Mouse (Mus musculus): ENCODE measurements at regions not wholly inside any gene's neighbourhood (a gene's known extent, or its start where the extent isn't known, plus 50 kb on each side); places are given as distances from the start of the nearest gene placed in this dataset.

GRCm38 (mm10) chr9:33187187-33187586 lies 551.2 kb downstream of the Ets1 start:
- H3K4me3 ChIP-seq = no peak overlapping the region
- no peak overlapping the region for H3K4me2 ChIP-seq
- ATAC-seq (ENCODE audit: insufficient number of reproducible peaks, low FRiP score, low TSS enrichment, low read depth) = no peak
- WGBS = 75% methylated on average over 3 of the region's 3 CpGs
- no peaks in the 10 kb centered on the region for H3K9me3 ChIP-seq
- H3K27ac ChIP-seq = no peak overlapping the region
- no peaks in the 10 kb centered on the region for H3K27me3 ChIP-seq
- H3K36me3 ChIP-seq = no peaks in the 10 kb centered on the region
- no peak overlapping the region for H3K9ac ChIP-seq
- H3K4me1 ChIP-seq = no peaks in the 10 kb centered on the region

GRCm38 (mm10) chr9:33209083-33209482 lies 573.1 kb downstream of the Ets1 start:
- no peaks in the 10 kb centered on the region for H3K36me3 ChIP-seq
- WGBS = 63% methylated on average over 2 of the region's 2 CpGs

GRCm38 (mm10) chr9:33214523-33214922 lies 578.5 kb downstream of the Ets1 start:
- WGBS = 54% methylated on average over 1 of the region's 1 CpGs
- Histone ChIP-seq H3K9ac (no peak overlapping the region), H3K27me3 (no peaks in the 10 kb centered on the region), H3K27ac (no peak overlapping the region), H3K36me3 (no peaks in the 10 kb centered on the region), H3K4me1 (no peaks in the 10 kb centered on the region), H3K4me2 (no peak overlapping the region), H3K4me3 (no peak overlapping the region), H3K9me3 (no peaks in the 10 kb centered on the region)
- ATAC-seq (ENCODE audit: insufficient number of reproducible peaks, low FRiP score, low TSS enrichment, low read depth) = no peak

More at GRCm38 (mm10) chr9:33209083-33209482, 573.1 kb downstream of the Ets1 start:
- H3K4me3 ChIP-seq = no peak overlapping the region
- H3K9ac ChIP-seq = no peak overlapping the region
- no peak for ATAC-seq (ENCODE audit: insufficient number of reproducible peaks, low FRiP score, low TSS enrichment, low read depth)
- no peaks in the 10 kb centered on the region for H3K4me1 ChIP-seq
- H3K27ac ChIP-seq = no peak overlapping the region
- no peaks in the 10 kb centered on the region for H3K27me3 ChIP-seq
- H3K9me3 ChIP-seq = no peaks in the 10 kb centered on the region
- no peak overlapping the region for H3K4me2 ChIP-seq

- H3K9me3 ChIP-seq = no peaks in the 10 kb centered on the region
- no peaks in the 10 kb centered on the region for H3K27me3 ChIP-seq
- H3K4me3 ChIP-seq = no peak overlapping the region
- H3K4me2 ChIP-seq = no peak overlapping the region
- H3K36me3 ChIP-seq = no peaks in the 10 kb centered on the region
- H3K27ac ChIP-seq = no peak overlapping the region
- no peak overlapping the region for H3K9ac ChIP-seq
- peaks cover 9% of the 10 kb centered on the region; the same call in 1 of the 2 replicates for H3K4me1 ChIP-seq
- 75% methylated on average over 4 of the region's 4 CpGs for WGBS
- no peak for ATAC-seq (ENCODE audit: insufficient number of reproducible peaks, low FRiP score, low TSS enrichment, low read depth)
Measured at GRCm38 (mm10) chr9:33220981-33221380, 585.0 kb downstream of the Ets1 start.

GRCm38 (mm10) chr9:33222066-33222805 lies 586.2 kb downstream of the Ets1 start:
- no peak overlapping the region for H3K4me3 ChIP-seq
- no peak overlapping the region for H3K4me2 ChIP-seq
- no peak for ATAC-seq (ENCODE audit: insufficient number of reproducible peaks, low FRiP score, low TSS enrichment, low read depth)
- H3K9me3 ChIP-seq = no peaks in the 10 kb centered on the region
- WGBS = 45% methylated on average over 11 of the region's 11 CpGs
- H3K36me3 ChIP-seq = no peaks in the 10 kb centered on the region
- H3K27ac ChIP-seq = no peak overlapping the region
- H3K4me1 ChIP-seq = peaks cover 9% of the 10 kb centered on the region; the same call in 1 of the 2 replicates
- H3K9ac ChIP-seq = no peak overlapping the region
- no peaks in the 10 kb centered on the region for H3K27me3 ChIP-seq

GRCm38 (mm10) chr9:33233699-33234131 lies 597.7 kb downstream of the Ets1 start:
- no peak overlapping the region for H3K4me2 ChIP-seq
- H3K9ac ChIP-seq = no peak overlapping the region
- H3K4me3 ChIP-seq = no peak overlapping the region
- no peaks in the 10 kb centered on the region for H3K9me3 ChIP-seq
- no peaks in the 10 kb centered on the region for H3K4me1 ChIP-seq
- no peaks in the 10 kb centered on the region for H3K36me3 ChIP-seq
- 33% methylated on average over 9 of the region's 9 CpGs for WGBS
- H3K27ac ChIP-seq = no peak overlapping the region
- H3K27me3 ChIP-seq = no peaks in the 10 kb centered on the region
- no peak for ATAC-seq (ENCODE audit: insufficient number of reproducible peaks, low FRiP score, low TSS enrichment, low read depth)

- no peak overlapping the region for H3K27ac ChIP-seq
- 83% methylated on average over 2 of the region's 2 CpGs for WGBS
- H3K4me1 ChIP-seq = no peaks in the 10 kb centered on the region
- H3K27me3 ChIP-seq = no peaks in the 10 kb centered on the region
- no peak overlapping the region for H3K9ac ChIP-seq
- H3K4me3 ChIP-seq = no peak overlapping the region
- no peaks in the 10 kb centered on the region for H3K9me3 ChIP-seq
- no peaks in the 10 kb centered on the region for H3K36me3 ChIP-seq
- no peak for ATAC-seq (ENCODE audit: insufficient number of reproducible peaks, low FRiP score, low TSS enrichment, low read depth)
- no peak overlapping the region for H3K4me2 ChIP-seq
Measured at GRCm38 (mm10) chr9:33238190-33238589, 602.2 kb downstream of the Ets1 start.

GRCm38 (mm10) chr9:33238846-33239245 lies 602.8 kb downstream of the Ets1 start:
- Histone ChIP-seq H3K27me3 (no peaks in the 10 kb centered on the region), H3K4me1 (no peaks in the 10 kb centered on the region), H3K9ac (no peak overlapping the region), H3K9me3 (no peaks in the 10 kb centered on the region), H3K27ac (no peak overlapping the region), H3K4me3 (no peak overlapping the region), H3K36me3 (no peaks in the 10 kb centered on the region), H3K4me2 (no peak overlapping the region)
- no peak for ATAC-seq (ENCODE audit: insufficient number of reproducible peaks, low FRiP score, low TSS enrichment, low read depth)
- 66% methylated on average over 2 of the region's 2 CpGs for WGBS

GRCm38 (mm10) chr9:33240506-33240905 lies 604.5 kb downstream of the Ets1 start:
- Histone ChIP-seq H3K4me3 (no peak overlapping the region), H3K4me1 (no peaks in the 10 kb centered on the region), H3K27me3 (no peaks in the 10 kb centered on the region), H3K4me2 (no peak overlapping the region), H3K9ac (no peak overlapping the region), H3K36me3 (no peaks in the 10 kb centered on the region), H3K27ac (no peak overlapping the region), H3K9me3 (no peaks in the 10 kb centered on the region)
- WGBS = 72% methylated on average over 1 of the region's 1 CpGs
- ATAC-seq (ENCODE audit: insufficient number of reproducible peaks, low FRiP score, low TSS enrichment, low read depth) = no peak

- Histone ChIP-seq H3K4me3 (no peak overlapping the region), H3K9me3 (no peaks in the 10 kb centered on the region), H3K36me3 (no peaks in the 10 kb centered on the region), H3K27ac (no peak overlapping the region), H3K4me1 (no peaks in the 10 kb centered on the region), H3K27me3 (no peaks in the 10 kb centered on the region), H3K4me2 (no peak overlapping the region), H3K9ac (no peak overlapping the region)
- ATAC-seq (ENCODE audit: insufficient number of reproducible peaks, low FRiP score, low TSS enrichment, low read depth) = no peak
- 55% methylated on average over 3 of the region's 3 CpGs for WGBS
Measured at GRCm38 (mm10) chr9:33240914-33241635, 605.1 kb downstream of the Ets1 start.

GRCm38 (mm10) chr9:33246932-33247331 lies 610.9 kb downstream of the Ets1 start:
- H3K27me3 ChIP-seq = no peaks in the 10 kb centered on the region
- no peak overlapping the region for H3K4me2 ChIP-seq
- H3K36me3 ChIP-seq = no peaks in the 10 kb centered on the region
- no peak overlapping the region for H3K9ac ChIP-seq
- 29% methylated on average over 2 of the region's 2 CpGs for WGBS
- no peak overlapping the region for H3K27ac ChIP-seq
- no peak overlapping the region for H3K4me3 ChIP-seq
- H3K9me3 ChIP-seq = no peaks in the 10 kb centered on the region
- no peak for ATAC-seq (ENCODE audit: insufficient number of reproducible peaks, low FRiP score, low TSS enrichment, low read depth)
- no peaks in the 10 kb centered on the region for H3K4me1 ChIP-seq

GRCm38 (mm10) chr9:33258241-33258640 lies 622.2 kb downstream of the Ets1 start:
- no peaks in the 10 kb centered on the region for H3K27me3 ChIP-seq
- H3K4me2 ChIP-seq = no peak overlapping the region
- no peak overlapping the region for H3K9ac ChIP-seq
- no peak for ATAC-seq (ENCODE audit: insufficient number of reproducible peaks, low FRiP score, low TSS enrichment, low read depth)
- H3K36me3 ChIP-seq = no peaks in the 10 kb centered on the region
- H3K27ac ChIP-seq = no peak overlapping the region
- H3K4me3 ChIP-seq = no peak overlapping the region
- H3K9me3 ChIP-seq = no peaks in the 10 kb centered on the region
- WGBS = 45% methylated on average over 6 of the region's 6 CpGs
- no peaks in the 10 kb centered on the region for H3K4me1 ChIP-seq
